Mouse (Mus musculus): ENCODE results near the gene Lrp4. TPM values are rescaled to one million over a fixed set of nuclear protein-coding genes. Genes with fewer than 3 reads are reported as not detected.

Gene Lrp4
- polyA plus RNA-seq, 1 experiment from 2014 or later = 3.2 TPM

- H3K27me3 ChIP-seq (replicated peaks) = no peaks in the 10 kb centered on the region
- peaks cover 49% of the 10 kb centered on the region for H3K4me1 ChIP-seq
- 25% methylated on average over 2 of the region's 2 CpGs for WGBS
- peak overlapping the region; percentile 78 for H3K27ac ChIP-seq (replicated peaks)
- peaks cover 3% of the 10 kb centered on the region; the same call in 1 of the 2 replicates for H3K36me3 ChIP-seq
- ATAC-seq (ENCODE audit: extremely low read depth, insufficient number of reproducible peaks, low FRiP score, low TSS enrichment) = no peak
- H3K9me3 ChIP-seq = 0 out of 2 replicates have a peak, but pooled peaks cover 3% of the 10 kb centered on the region
- H3K4me2 ChIP-seq = peak overlapping the region; percentile 54
- H3K9ac ChIP-seq = peak overlapping the region; percentile 72; the same call in 1 of the 2 replicates
- H3K4me3 ChIP-seq = peak overlapping the region; percentile 3; the same call in 1 of the 2 replicates
Observed at GRCm38 (mm10) chr2:91462196-91462595, 4.9 kb downstream of the Lrp4 start.

GRCm38 (mm10) chr2:91462681-91463080, 5.4 kb downstream of the Lrp4 start:
- H3K4me3 ChIP-seq = peak overlapping the region; percentile 3; the same call in 1 of the 2 replicates

GRCm38 (mm10) chr2:91465934-91466333, 8.6 kb downstream of the Lrp4 start:
- no peaks in the 10 kb centered on the region for H3K27me3 ChIP-seq (replicated peaks)
- no peak overlapping the region for H3K4me2 ChIP-seq
- no peak overlapping the region for H3K27ac ChIP-seq (replicated peaks)
- no peak overlapping the region for H3K4me3 ChIP-seq
- no peaks in the 10 kb centered on the region for H3K9me3 ChIP-seq
- H3K9ac ChIP-seq = no peak overlapping the region
- ATAC-seq (ENCODE audit: extremely low read depth, insufficient number of reproducible peaks, low FRiP score, low TSS enrichment) = no peak
- H3K36me3 ChIP-seq = peaks cover 2% of the 10 kb centered on the region
- peaks cover 41% of the 10 kb centered on the region for H3K4me1 ChIP-seq
- WGBS = 70% methylated on average over 3 of the region's 3 CpGs

More at GRCm38 (mm10) chr2:91462681-91463080, 5.4 kb downstream of the Lrp4 start:
- 22% methylated on average over 12 of the region's 12 CpGs for WGBS
- peaks cover 54% of the 10 kb centered on the region for H3K4me1 ChIP-seq
- H3K9me3 ChIP-seq = 0 out of 2 replicates have a peak, but pooled peaks cover 3% of the 10 kb centered on the region
- peaks cover 3% of the 10 kb centered on the region; the same call in 1 of the 2 replicates for H3K36me3 ChIP-seq
- H3K27me3 ChIP-seq (replicated peaks) = no peaks in the 10 kb centered on the region
- H3K4me2 ChIP-seq = peak overlapping the region; percentile 54
- H3K27ac ChIP-seq (replicated peaks) = peak overlapping the region; percentile 78; the same call in 1 of the 2 replicates
- H3K9ac ChIP-seq = peak overlapping the region; percentile 72
- no peak for ATAC-seq (ENCODE audit: extremely low read depth, insufficient number of reproducible peaks, low FRiP score, low TSS enrichment)

- Histone ChIP-seq H3K27me3 (replicated peaks) (no peaks in the 10 kb centered on the region), H3K36me3 (peaks cover 16% of the 10 kb centered on the region), H3K4me3 (no peak overlapping the region), H3K4me1 (peaks cover 24% of the 10 kb centered on the region), H3K27ac (replicated peaks) (peak overlapping the region; percentile 22; the same call in 1 of the 2 replicates), H3K9me3 (no peaks in the 10 kb centered on the region), H3K4me2 (no peak overlapping the region), H3K9ac (no peak overlapping the region)
- ATAC-seq (ENCODE audit: extremely low read depth, insufficient number of reproducible peaks, low FRiP score, low TSS enrichment) = no peak
- 68% methylated on average over 8 of the region's 8 CpGs for WGBS
Observed at GRCm38 (mm10) chr2:91467613-91468012, 10.3 kb downstream of the Lrp4 start.

- no peaks in the 10 kb centered on the region for H3K27me3 ChIP-seq (replicated peaks)
- no peaks in the 10 kb centered on the region for H3K9me3 ChIP-seq
- H3K4me1 ChIP-seq = peaks cover 16% of the 10 kb centered on the region
- no peak overlapping the region for H3K9ac ChIP-seq
- no peak for ATAC-seq (ENCODE audit: extremely low read depth, insufficient number of reproducible peaks, low FRiP score, low TSS enrichment)
- H3K4me3 ChIP-seq = no peak overlapping the region
- WGBS = 34% methylated on average over 7 of the region's 7 CpGs
- no peak overlapping the region for H3K4me2 ChIP-seq
- peaks cover 41% of the 10 kb centered on the region for H3K36me3 ChIP-seq
- H3K27ac ChIP-seq (replicated peaks) = no peak overlapping the region
Observed at GRCm38 (mm10) chr2:91470055-91470647, 12.8 kb downstream of the Lrp4 start.

- 58% methylated on average over 12 of the region's 12 CpGs for WGBS
- ATAC-seq (ENCODE audit: extremely low read depth, insufficient number of reproducible peaks, low FRiP score, low TSS enrichment) = no peak
- Histone ChIP-seq H3K27ac (replicated peaks) (no peak overlapping the region), H3K4me1 (peaks cover 15% of the 10 kb centered on the region), H3K4me3 (no peak overlapping the region), H3K4me2 (no peak overlapping the region), H3K9me3 (no peaks in the 10 kb centered on the region), H3K36me3 (peaks cover 80% of the 10 kb centered on the region), H3K27me3 (replicated peaks) (no peaks in the 10 kb centered on the region), H3K9ac (no peak overlapping the region)
Observed at GRCm38 (mm10) chr2:91474358-91474757, 17.0 kb downstream of the Lrp4 start.

- H3K27ac ChIP-seq (replicated peaks) = no peak overlapping the region
- no peaks in the 10 kb centered on the region for H3K9me3 ChIP-seq
- H3K36me3 ChIP-seq = peaks cover 92% of the 10 kb centered on the region
- no peaks in the 10 kb centered on the region for H3K27me3 ChIP-seq (replicated peaks)
- H3K9ac ChIP-seq = no peak overlapping the region
- H3K4me1 ChIP-seq = peaks cover 8% of the 10 kb centered on the region
- ATAC-seq (ENCODE audit: extremely low read depth, insufficient number of reproducible peaks, low FRiP score, low TSS enrichment) = no peak
- H3K4me3 ChIP-seq = no peak overlapping the region
- no peak overlapping the region for H3K4me2 ChIP-seq
- 55% methylated on average over 7 of the region's 7 CpGs for WGBS
Observed at GRCm38 (mm10) chr2:91475791-91476190, 18.5 kb downstream of the Lrp4 start.

- Histone ChIP-seq H3K27ac (replicated peaks) (no peak overlapping the region), H3K4me2 (no peak overlapping the region), H3K27me3 (replicated peaks) (no peaks in the 10 kb centered on the region), H3K4me1 (peaks cover 8% of the 10 kb centered on the region), H3K4me3 (no peak overlapping the region), H3K9ac (peak overlapping the region; percentile 3; the same call in 1 of the 2 replicates), H3K9me3 (no peaks in the 10 kb centered on the region), H3K36me3 (peaks cover 89% of the 10 kb centered on the region)
- WGBS = 50% methylated on average over 17 of the region's 17 CpGs
- ATAC-seq (ENCODE audit: extremely low read depth, insufficient number of reproducible peaks, low FRiP score, low TSS enrichment) = no peak
Observed at GRCm38 (mm10) chr2:91476251-91476661, 18.9 kb downstream of the Lrp4 start.

GRCm38 (mm10) chr2:91476841-91477240, 19.5 kb downstream of the Lrp4 start:
- H3K4me3 ChIP-seq = no peak overlapping the region
- H3K27me3 ChIP-seq (replicated peaks) = no peaks in the 10 kb centered on the region
- H3K9me3 ChIP-seq = no peaks in the 10 kb centered on the region
- H3K36me3 ChIP-seq = peaks cover 89% of the 10 kb centered on the region
- ATAC-seq (ENCODE audit: extremely low read depth, insufficient number of reproducible peaks, low FRiP score, low TSS enrichment) = no peak
- 74% methylated on average over 7 of the region's 7 CpGs for WGBS
- peaks cover 8% of the 10 kb centered on the region for H3K4me1 ChIP-seq
- H3K4me2 ChIP-seq = no peak overlapping the region
- H3K27ac ChIP-seq (replicated peaks) = no peak overlapping the region
- H3K9ac ChIP-seq = no peak overlapping the region

GRCm38 (mm10) chr2:91480399-91480801, 23.1 kb downstream of the Lrp4 start:
- H3K9me3 ChIP-seq = no peaks in the 10 kb centered on the region
- H3K4me3 ChIP-seq = no peak overlapping the region
- no peaks in the 10 kb centered on the region for H3K27me3 ChIP-seq (replicated peaks)
- no peak overlapping the region for H3K27ac ChIP-seq (replicated peaks)
- H3K4me1 ChIP-seq = peaks cover 8% of the 10 kb centered on the region
- peaks cover 75% of the 10 kb centered on the region for H3K36me3 ChIP-seq
- H3K4me2 ChIP-seq = no peak overlapping the region
- WGBS = 87% methylated on average over 9 of the region's 9 CpGs
- no peak for ATAC-seq (ENCODE audit: extremely low read depth, insufficient number of reproducible peaks, low FRiP score, low TSS enrichment)
- H3K9ac ChIP-seq = no peak overlapping the region

GRCm38 (mm10) chr2:91480805-91481514, 23.6 kb downstream of the Lrp4 start:
- Histone ChIP-seq H3K4me3 (no peak overlapping the region), H3K27me3 (replicated peaks) (no peaks in the 10 kb centered on the region), H3K9ac (no peak overlapping the region), H3K9me3 (no peaks in the 10 kb centered on the region), H3K36me3 (peaks cover 75% of the 10 kb centered on the region), H3K27ac (replicated peaks) (no peak overlapping the region), H3K4me2 (no peak overlapping the region), H3K4me1 (peaks cover 4% of the 10 kb centered on the region)
- ATAC-seq (ENCODE audit: extremely low read depth, insufficient number of reproducible peaks, low FRiP score, low TSS enrichment) = no peak
- WGBS = 62% methylated on average over 6 of the region's 6 CpGs

Data from heart, embryonic 13.5 days (tissue).